Mouse (Mus musculus) MEL (cell line): ENCODE measurements around the gene Copz2. TPM values are rescaled to one million over a fixed set of nuclear protein-coding genes. Genes with fewer than 3 reads are reported as not detected.

ENCODE experiments used
- DNase-seq: peaks from one replicate; pipeline ENCODE4 v3.0.0; 2011; ENCODE audit warnings: low read depth, low spot score
- H3K27ac ChIP-seq: 2 replicates; pipeline ENCODE4 v1.5.1; 2012; ENCODE audit warnings: low read depth, mild to moderate bottlenecking, control low read depth, low read length, moderate library complexity; ENCODE audit not compliant: control insufficient read depth
- H3K27me3 ChIP-seq, 2 experiments: fragments of 150-350 bp in 1 of 2; sonication (generic) in 1 of 2; 2 replicates each; pipeline ENCODE4 v1.6.1; 2012; ENCODE audit warnings: low read length in 2 of 2, mild to moderate bottlenecking in 2 of 2, improper control_type of control experiment in 1 of 2, moderate library complexity in 1 of 2; ENCODE audit not compliant: insufficient read depth in 2 of 2, control insufficient read depth in 1 of 2
- H3K36me3 ChIP-seq, 2 experiments: 2 replicates each; pipeline ENCODE4 v1.6.1; 2012 to 2014; ENCODE audit warnings: low read length in 2 of 2, improper control_type of control experiment in 1 of 2, inconsistent platforms in 1 of 2, mild to moderate bottlenecking in 1 of 2; ENCODE audit not compliant: insufficient read depth in 2 of 2, control insufficient read depth in 1 of 2
- H3K4me1 ChIP-seq, 2 experiments: fragments of 150-350 bp in 1 of 2; sonication (generic) in 1 of 2; 2 replicates each; pipeline ENCODE4 v1.6.1; 2012; ENCODE audit warnings: low read length in 2 of 2, improper control_type of control experiment in 1 of 2, mild to moderate bottlenecking in 1 of 2; ENCODE audit not compliant: insufficient read depth in 2 of 2, control insufficient read depth in 1 of 2
- H3K4me3 ChIP-seq, 2 experiments: fragments of 150-350 bp in 1 of 2; sonication (generic) in 1 of 2; 2 replicates each; pipeline ENCODE4 v1.5.1; 2012; ENCODE audit warnings: low read depth in 2 of 2, low read length in 2 of 2, mild to moderate bottlenecking in 2 of 2, moderate library complexity in 2 of 2, control low read depth in 1 of 2, improper control_type of control experiment in 1 of 2; ENCODE audit not compliant: control insufficient read depth in 1 of 2, insufficient read depth in 1 of 2
- H3K79me2 ChIP-seq: 2 replicates; pipeline ENCODE4 v1.6.1; 2012; ENCODE audit warnings: mild to moderate bottlenecking, low read length, moderate library complexity; ENCODE audit not compliant: control insufficient read depth, poor library complexity, insufficient read depth
- H3K9ac ChIP-seq: 2 replicates; pipeline ENCODE4 v1.6.1; 2012; ENCODE audit warnings: low read depth, mild to moderate bottlenecking, control low read depth, low read length, moderate library complexity; ENCODE audit not compliant: control insufficient read depth, poor library complexity, severe bottlenecking
- H3K9me3 ChIP-seq: fragments of 150-350 bp; sonication (generic); replicated peaks from 2 replicates; pipeline ENCODE4 v1.6.1; 2012; ENCODE audit warnings: mild to moderate bottlenecking, low read length, improper control_type of control experiment, moderate library complexity; ENCODE audit not compliant: insufficient read depth
- BHLHE40 ChIP-seq: IDR thresholded peaks from 2 replicates; pipeline ENCODE4 v1.6.1; 2012; ENCODE audit warnings: low read depth, mild to moderate bottlenecking, inconsistent platforms, low read length, improper control_type of control experiment, borderline replicate concordance
- CHD1 ChIP-seq: IDR thresholded peaks from 2 replicates; pipeline ENCODE4 v1.6.1; 2012; ENCODE audit warnings: low read depth, mild to moderate bottlenecking, inconsistent platforms, low read length, improper control_type of control experiment
- CHD2 ChIP-seq: IDR thresholded peaks from 2 replicates; pipeline ENCODE4 v1.6.1; 2011; ENCODE audit warnings: low read length, improper control_type of control experiment
- CTCF ChIP-seq, 3 experiments: IDR thresholded peaks in 2 of 3; conservative IDR thresholded peaks in 1 of 3; 2 replicates each; pipeline ENCODE4 v1.5.1; 2011 to 2012; ENCODE audit warnings: low read length in 3 of 3, low read depth in 2 of 3, mild to moderate bottlenecking in 2 of 3, improper control_type of control experiment in 1 of 3, inconsistent platforms in 1 of 3, mixed read lengths in 1 of 3, moderate library complexity in 1 of 3; ENCODE audit not compliant: control insufficient read depth in 1 of 3, insufficient read depth in 1 of 3, poor library complexity in 1 of 3, severe bottlenecking in 1 of 3
- E2F4 ChIP-seq: IDR thresholded peaks from 2 replicates; pipeline ENCODE4 v1.6.1; 2011; ENCODE audit warnings: low read depth, low read length, improper control_type of control experiment, borderline replicate concordance
- ELF1 ChIP-seq: IDR thresholded peaks from 2 replicates; pipeline ENCODE4 v1.6.1; 2014; ENCODE audit warnings: low read depth, mild to moderate bottlenecking, inconsistent platforms, low read length, improper control_type of control experiment, moderate library complexity
- EP300 ChIP-seq, 2 experiments: IDR thresholded peaks; 2 replicates each; pipeline ENCODE4 v1.6.1; 2011; ENCODE audit warnings: improper control_type of control experiment in 2 of 2, low read length in 2 of 2, low read depth in 1 of 2, mild to moderate bottlenecking in 1 of 2
- GATA1 ChIP-seq: IDR thresholded peaks from 2 replicates; pipeline ENCODE4 v1.6.1; 2011; ENCODE audit warnings: low read depth, low read length, improper control_type of control experiment
- HCFC1 ChIP-seq: IDR thresholded peaks from 2 replicates; pipeline ENCODE4 v1.6.1; 2012; ENCODE audit warnings: low read depth, mild to moderate bottlenecking, inconsistent platforms, low read length, improper control_type of control experiment, moderate library complexity
- JUND ChIP-seq: IDR thresholded peaks from 2 replicates; pipeline ENCODE4 v1.6.1; 2011; ENCODE audit warnings: low read depth, mild to moderate bottlenecking, improper control_type of control experiment, low read length
- MAFK ChIP-seq: IDR thresholded peaks from 2 replicates; pipeline ENCODE4 v1.6.1; 2011; ENCODE audit warnings: low read depth, mild to moderate bottlenecking, low read length, improper control_type of control experiment, borderline replicate concordance
- MAX ChIP-seq: IDR thresholded peaks from 2 replicates; pipeline ENCODE4 v1.6.1; 2011; ENCODE audit warnings: low read length, improper control_type of control experiment
- MEF2A ChIP-seq: IDR thresholded peaks from 2 replicates; pipeline ENCODE4 v1.6.1; 2014; ENCODE audit warnings: low read depth, mild to moderate bottlenecking, inconsistent platforms, low read length, improper control_type of control experiment; ENCODE audit not compliant: poor library complexity, insufficient replicate concordance, severe bottlenecking; ENCODE audit errors: extremely low read depth
- MXI1 ChIP-seq: IDR thresholded peaks from 2 replicates; pipeline ENCODE4 v1.6.1; 2011; ENCODE audit warnings: mild to moderate bottlenecking, low read depth, low read length, improper control_type of control experiment
- MYC ChIP-seq: IDR thresholded peaks from 2 replicates; pipeline ENCODE4 v1.6.1; 2011; ENCODE audit warnings: low read depth, mild to moderate bottlenecking, low read length, improper control_type of control experiment, moderate library complexity
- POLR2AphosphoS2 ChIP-seq: IDR thresholded peaks from 2 replicates; pipeline ENCODE4 v1.6.1; 2011; ENCODE audit warnings: low read length, improper control_type of control experiment
- POLR2AphosphoS5 ChIP-seq: IDR thresholded peaks from 2 replicates; pipeline ENCODE4 v1.6.1; 2012; ENCODE audit warnings: low read depth, borderline replicate concordance, mild to moderate bottlenecking, inconsistent platforms, low read length, moderate library complexity, mixed read lengths
- RAD21 ChIP-seq: IDR thresholded peaks from 2 replicates; pipeline ENCODE4 v1.6.1; 2011; ENCODE audit warnings: mild to moderate bottlenecking, low read depth, low read length, improper control_type of control experiment
- SIN3A ChIP-seq: IDR thresholded peaks from 2 replicates; pipeline ENCODE4 v1.6.1; 2012; ENCODE audit warnings: low read length, improper control_type of control experiment, inconsistent platforms
- TBP ChIP-seq: IDR thresholded peaks from 2 replicates; pipeline ENCODE4 v1.8.0; 2011; ENCODE audit warnings: low read depth, low read length, improper control_type of control experiment
- UBTF ChIP-seq: IDR thresholded peaks from 2 replicates; pipeline ENCODE4 v1.6.1; 2012; ENCODE audit warnings: low read depth, mild to moderate bottlenecking, inconsistent platforms, low read length, improper control_type of control experiment, moderate library complexity, borderline replicate concordance; ENCODE audit not compliant: insufficient read depth
- ZC3H11A ChIP-seq: IDR thresholded peaks from 2 replicates; pipeline ENCODE4 v1.6.1; 2012; ENCODE audit warnings: low read depth, mild to moderate bottlenecking, inconsistent platforms, low read length, improper control_type of control experiment
- ZKSCAN1 ChIP-seq: IDR thresholded peaks from 2 replicates; pipeline ENCODE4 v1.6.1; 2012; ENCODE audit warnings: low read depth, mild to moderate bottlenecking, inconsistent platforms, low read length, improper control_type of control experiment, moderate library complexity
- ZNF384 ChIP-seq: IDR thresholded peaks from 2 replicates; pipeline ENCODE4 v1.6.1; 2012; ENCODE audit warnings: low read depth, mild to moderate bottlenecking, inconsistent platforms, low read length, improper control_type of control experiment
- polyA plus RNA-seq, 2 experiments: library from polyadenylated mRNA; stranded (reverse) in 1 of 2; unstranded in 1 of 2; fragments of >175 nt in 1 of 2; fragments of >200 nt in 1 of 2; gene quantifications; 2 replicates each; pipeline versions ENCODE4 v1.2.1 to v1.2.4; 2012; ENCODE audit warnings: low replicate concordance in 2 of 2, low read depth in 1 of 2; ENCODE audit not compliant: insufficient read length in 2 of 2, insufficient read depth in 1 of 2, missing spikeins in 1 of 2
- total RNA-seq: library from RNA; depleted of rRNA; stranded (reverse); fragments of 300-350 nt; gene quantifications from 2 replicates; pipeline ENCODE4 v1.2.3, GENCODE M21; 2012

Gene Copz2
- total and polyA plus RNA-seq, 3 experiments: 2.1 to 6.3 TPM; not detected in 1

DNA sequence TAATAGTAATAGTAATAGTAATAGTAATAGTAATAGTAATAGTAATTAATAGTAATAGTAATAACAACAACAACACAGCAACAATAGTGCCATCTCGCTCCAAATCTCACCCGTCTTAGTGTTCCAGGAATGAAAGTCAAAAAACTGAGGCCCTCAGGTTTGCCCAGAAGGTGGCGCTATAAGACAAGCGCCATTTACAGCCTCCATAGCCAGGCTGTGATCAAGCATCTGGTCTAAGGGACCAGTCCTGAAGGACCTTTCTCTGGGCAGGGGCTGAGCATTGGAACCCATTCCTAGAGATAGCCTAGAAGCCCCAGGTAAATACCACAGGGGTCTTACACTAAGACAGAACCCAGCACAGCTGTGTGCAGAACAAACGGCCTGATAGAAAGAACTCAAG, 17.5 kb downstream of the Copz2 start (continued):
- TF ChIP-seq CTCF (IDR thresholded peaks at IDR 0.05 in 2 of 3, conservative IDR thresholded peaks at IDR 0.05 in 1 of 3; ENCODE audit: control insufficient read depth in 1 of 3, insufficient read depth in 1 of 3, low read depth in 2 of 3, low read length in 3 of 3, poor library complexity in 1 of 3, severe bottlenecking in 1 of 3) (peak; percentile 94 to 97 (median 95)), ELF1 (no peak), POLR2AphosphoS2 (no peak), MEF2A (no peak), UBTF (no peak), JUND (no peak), HCFC1 (0 out of 2 replicates have a peak, but pooled peaks have one; percentile 19), E2F4 (no peak), EP300 (IDR thresholded peaks at IDR 0.05; ENCODE audit: low read depth in 1 of 2, low read length in 2 of 2) (no peak), CHD1 (no peak), RAD21 (peak; percentile 95), MXI1 (no peak), GATA1 (no peak), ZKSCAN1 (no peak), TBP (no peak), POLR2AphosphoS5 (no peak), MAX (no peak), MAFK (no peak), ZNF384 (0 out of 2 replicates have a peak, but pooled peaks have one; percentile 11), MYC (no peak)

DNA sequence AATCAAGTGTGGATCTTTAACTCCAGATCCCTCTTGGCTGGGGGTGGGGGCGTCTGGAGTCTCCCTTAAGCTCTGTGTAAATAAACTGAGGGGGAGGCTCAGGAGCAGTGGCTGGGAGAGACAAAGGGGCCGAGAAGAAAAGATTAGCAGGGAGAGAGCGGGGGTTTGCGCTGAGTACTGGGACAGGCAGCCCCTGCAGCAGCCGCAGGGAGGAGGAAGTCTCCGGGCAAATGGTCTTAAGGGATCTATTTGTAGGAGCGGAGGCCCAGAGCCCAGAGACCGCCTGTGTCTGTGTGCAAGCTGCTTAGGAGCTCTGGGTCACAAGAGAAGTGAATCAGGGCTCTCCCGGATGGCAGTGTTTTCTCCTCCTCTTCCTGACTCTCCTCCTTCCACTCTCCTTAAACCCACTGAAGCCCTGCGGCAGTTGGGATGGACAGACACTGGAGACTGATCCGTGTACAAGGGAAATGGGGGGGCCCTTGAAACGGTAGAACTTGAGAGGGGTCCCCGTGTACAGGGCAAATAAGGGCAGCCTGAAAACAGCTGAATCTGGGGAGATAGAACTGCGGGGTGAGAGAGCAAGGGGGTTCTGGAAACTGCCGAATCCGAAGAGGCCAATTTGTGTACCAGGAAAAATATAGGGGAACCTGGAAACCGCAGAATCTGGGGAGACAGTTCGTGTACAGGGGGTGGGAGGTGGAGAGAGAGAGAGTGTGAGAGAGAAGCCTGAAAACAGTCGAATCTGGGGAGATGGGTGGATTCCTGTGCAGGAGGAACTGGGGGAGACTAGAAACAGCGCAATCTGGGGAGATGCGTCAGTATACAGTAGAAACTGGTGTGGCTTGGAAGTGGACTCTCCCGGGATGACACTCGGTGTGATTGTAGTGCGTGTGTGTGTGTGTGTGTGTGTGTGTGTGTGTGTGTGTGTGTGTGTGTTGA, 23.0 kb downstream of the Copz2 start:
- peaks cover 49 to 50% of the 10 kb centered on the region in 2 experiments for H3K27me3 ChIP-seq

More for the DNA sequence above, 23.0 kb downstream of the Copz2 start:
- Histone ChIP-seq H3K4me3 (no peak overlapping the region), H3K27ac (no peak overlapping the region), H3K4me1 (no peaks in the 10 kb centered on the region), H3K9me3 (no peaks in the 10 kb centered on the region), H3K36me3 (no peaks in the 10 kb centered on the region), H3K9ac (no peak overlapping the region), H3K79me2 (no peaks in the 10 kb centered on the region)
- no peak for DNase-seq
- no peak for TF ChIP-seq EP300 (IDR thresholded peaks at IDR 0.05; ENCODE audit: low read depth in 1 of 2, low read length in 2 of 2)
- TF ChIP-seq POLR2AphosphoS5: no peak
- TF ChIP-seq SIN3A: no peak
- no peak for TF ChIP-seq ZC3H11A
- no peak for TF ChIP-seq ZNF384
- no peak for TF ChIP-seq MAFK
- no peak for TF ChIP-seq CHD2
- no peak for TF ChIP-seq BHLHE40
